Mouse (Mus musculus): ENCODE measurements around the gene 1700031F05Rik. TPM values are rescaled to one million over a fixed set of nuclear protein-coding genes. Genes with fewer than 3 reads are reported as not detected.
"Not testable (repeated sequence)": the region's sequence is repeated elsewhere in the genome, so short reads cannot be mapped to it uniquely, and the experiment has no call there.

Gene 1700031F05Rik
- not detected in 2 replicates for polyA plus RNA-seq (2015; fragmentation: Nextera tagmentation; extraction: Ambion mirVana)

DNA sequence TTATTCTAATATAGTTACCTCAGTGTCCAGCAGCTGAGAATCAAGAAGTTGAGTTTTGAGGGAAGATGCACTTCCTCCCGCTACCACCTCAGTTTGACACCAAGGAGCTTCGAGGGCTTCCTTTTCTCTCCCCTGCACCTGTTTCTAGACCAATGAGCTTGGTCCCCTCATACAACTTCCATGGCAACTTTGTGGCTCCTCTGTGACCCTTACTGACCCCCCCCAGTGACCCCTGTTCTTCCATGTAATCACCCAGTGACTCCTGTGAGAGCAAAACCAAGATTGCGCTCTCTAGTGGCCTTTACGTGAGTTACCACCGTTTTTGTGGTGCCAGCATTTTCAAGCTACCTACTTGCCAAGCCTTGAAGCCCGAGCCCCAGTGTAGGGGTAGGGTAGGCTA lies at the start of gene 1700031F05Rik:
Gene 1700031F05Rik, minus strand, starts transcription at position 101 of the 400 bp plus-strand sequence.
- no peak within 1 kb of the TSS for H3K27ac ChIP-seq (replicated peaks)
- no peaks in the 10 kb centered on the region for H3K9me3 ChIP-seq (replicated peaks)
- no peaks in the 10 kb centered on the region for H3K36me3 ChIP-seq
- ATAC-seq (ENCODE audit: insufficient number of reproducible peaks, low FRiP score, low TSS enrichment, low read depth) = no peak
- H3K27me3 ChIP-seq = no peaks in the 10 kb centered on the region
- H3K4me1 ChIP-seq = no peaks in the 10 kb centered on the region
- 87% methylated on average over 6 of the region's 6 CpGs for WGBS
- no peak within 1 kb of the TSS for H3K4me3 ChIP-seq (replicated peaks)
- H3K4me2 ChIP-seq (replicated peaks) = no peak within 1 kb of the TSS
- no peak within 1 kb of the TSS for H3K9ac ChIP-seq

DNA sequence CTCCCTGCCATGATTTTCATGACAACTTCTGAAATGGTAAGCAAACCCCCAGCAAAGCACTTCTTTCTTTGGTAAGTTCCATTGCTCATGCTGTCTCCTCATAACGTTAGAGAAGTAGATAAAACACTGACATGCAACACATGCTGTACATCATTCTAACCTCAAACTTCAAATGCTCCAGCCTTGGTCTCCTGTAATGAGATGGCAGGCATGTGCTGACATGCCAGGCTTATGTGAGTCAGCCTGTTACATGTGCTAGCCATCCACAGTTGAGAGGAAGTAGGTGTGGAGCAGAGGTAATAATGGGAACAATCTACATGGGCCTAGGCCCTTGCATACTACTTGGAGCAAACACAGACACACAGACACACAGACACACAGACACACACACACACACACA lies 47.1 kb upstream of the 1700031F05Rik start:
- not testable (repeated sequence) for H3K27ac ChIP-seq (replicated peaks); H3K9me3 ChIP-seq (replicated peaks); H3K4me2 ChIP-seq (replicated peaks); H3K27me3 ChIP-seq; ATAC-seq (ENCODE audit: insufficient number of reproducible peaks, low FRiP score, low TSS enrichment, low read depth); H3K4me3 ChIP-seq (replicated peaks); H3K36me3 ChIP-seq; H3K9ac ChIP-seq; H3K4me1 ChIP-seq
- 57% methylated on average over 1 of the region's 1 CpGs for WGBS

DNA sequence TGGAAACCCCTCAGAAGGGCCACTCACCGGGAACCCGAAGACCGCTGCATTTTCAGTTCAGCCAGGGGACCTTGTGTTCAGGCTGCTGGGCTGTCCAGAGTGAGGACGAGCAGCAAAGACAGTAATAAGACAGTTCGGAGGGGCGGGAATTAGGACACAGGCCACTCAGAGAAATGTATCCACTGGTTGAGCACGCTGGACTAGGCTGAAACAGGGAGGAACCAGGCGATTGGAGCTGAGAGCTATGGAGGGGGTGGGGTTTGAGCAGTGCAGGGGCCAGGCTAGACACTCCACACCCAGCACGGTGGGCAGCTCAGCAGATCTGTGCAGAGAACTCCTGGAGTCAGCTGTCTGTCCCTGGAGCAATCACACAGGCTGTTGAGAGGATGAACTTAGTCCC lies 40.8 kb upstream of the 1700031F05Rik start, which contains the start of the genes Dmrtc1a and 1700011M02Rik:
Gene Dmrtc1a, minus strand, starts transcription at position 101 of the 400 bp plus-strand sequence.
Gene 1700011M02Rik, plus strand, starts transcription at position 319 of the 400 bp plus-strand sequence.
- H3K4me3 ChIP-seq (replicated peaks); H3K9ac ChIP-seq; ATAC-seq (ENCODE audit: insufficient number of reproducible peaks, low FRiP score, low TSS enrichment, low read depth); H3K4me2 ChIP-seq (replicated peaks); H3K27ac ChIP-seq (replicated peaks); H3K4me1 ChIP-seq; H3K9me3 ChIP-seq (replicated peaks); H3K36me3 ChIP-seq: not testable (repeated sequence)
- H3K27me3 ChIP-seq = peaks cover 10% of the 10 kb centered on the region; the same call in 1 of the 2 replicates
- 79% methylated on average over 9 of the region's 9 CpGs for WGBS

DNA sequence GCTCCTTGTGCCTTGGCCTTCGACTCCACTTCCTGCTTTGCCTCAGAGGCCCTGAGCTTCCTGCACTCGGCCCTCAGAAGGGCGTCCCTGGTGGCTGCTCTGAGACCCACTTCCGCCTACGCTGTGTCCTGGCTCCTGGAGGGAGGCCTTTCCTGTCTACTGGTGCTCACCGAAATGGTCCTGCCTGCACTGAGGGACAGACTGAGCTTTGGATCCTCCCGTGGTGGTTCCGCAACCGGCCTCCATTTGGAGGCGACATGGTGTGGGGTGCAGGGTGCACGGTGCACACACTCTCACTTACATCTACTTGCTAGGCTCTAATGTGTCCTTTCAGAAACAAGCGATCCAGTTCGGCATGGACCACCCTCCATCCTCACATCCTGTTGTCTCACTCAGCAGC lies 13.3 kb downstream of the 1700031F05Rik start, which contains the start of gene Dmrtc1c2:
Gene Dmrtc1c2, minus strand, starts transcription at position 101 of the 400 bp plus-strand sequence.
- 88% methylated on average over 3 of the region's 13 CpGs for WGBS
- not testable (repeated sequence) for ATAC-seq (ENCODE audit: insufficient number of reproducible peaks, low FRiP score, low TSS enrichment, low read depth); H3K4me1 ChIP-seq

DNA sequence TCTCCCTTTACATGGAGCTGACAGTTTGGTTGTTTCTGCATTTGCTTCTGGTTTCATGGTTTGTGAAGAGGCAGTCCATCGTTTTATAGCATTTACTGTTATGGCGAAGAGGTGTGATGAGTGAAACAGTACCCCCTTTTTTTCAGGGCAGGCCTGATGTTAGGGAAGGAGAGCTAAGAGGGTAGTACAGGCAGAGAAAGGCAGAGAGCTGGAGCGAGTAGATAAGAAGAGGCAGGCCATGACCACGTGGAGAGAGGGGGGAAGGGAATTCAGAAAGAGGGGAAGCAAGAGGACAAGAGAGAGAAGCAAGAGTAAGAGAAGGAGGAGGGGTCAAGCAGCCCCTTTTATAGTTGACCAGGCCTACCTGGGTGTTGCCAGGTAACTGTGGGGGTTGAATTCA lies 55.5 kb downstream of the 1700031F05Rik start:
- Histone ChIP-seq H3K4me3 (replicated peaks) (no peak overlapping the region), H3K27ac (replicated peaks) (no peak overlapping the region), H3K4me2 (replicated peaks) (no peak overlapping the region), H3K9ac (no peak overlapping the region), H3K4me1 (no peaks in the 10 kb centered on the region), H3K36me3 (no peaks in the 10 kb centered on the region), H3K9me3 (replicated peaks) (no peaks in the 10 kb centered on the region), H3K27me3 (no peaks in the 10 kb centered on the region)
- no peak for ATAC-seq (ENCODE audit: insufficient number of reproducible peaks, low FRiP score, low TSS enrichment, low read depth)
- 62% methylated on average over 4 of the region's 4 CpGs for WGBS

More for the DNA sequence above, 13.3 kb downstream of the 1700031F05Rik start, which contains the start of gene Dmrtc1c2:
- H3K4me2 ChIP-seq (replicated peaks); H3K9ac ChIP-seq; H3K4me3 ChIP-seq (replicated peaks); H3K36me3 ChIP-seq; H3K27me3 ChIP-seq; H3K27ac ChIP-seq (replicated peaks); H3K9me3 ChIP-seq (replicated peaks): not testable (repeated sequence)

Other genes with a start within 250 kb of the 1700031F05Rik start
- 8.6 and 9.5 TPM in 2 replicates for gene Phka1, start 223.7 kb downstream of the 1700031F05Rik start, polyA plus RNA-seq (2015; fragmentation: Nextera tagmentation; extraction: Ambion mirVana)
- not detected in 2 replicates for gene Gm3880, start 181.0 kb downstream of the 1700031F05Rik start, polyA plus RNA-seq (2015; fragmentation: Nextera tagmentation; extraction: Ambion mirVana)
- not detected in 2 replicates for gene Gm9112, start 160.3 kb downstream of the 1700031F05Rik start, polyA plus RNA-seq (2015; fragmentation: Nextera tagmentation; extraction: Ambion mirVana)
- not detected in 2 replicates for gene Dmrtc1b, start 160.1 kb downstream of the 1700031F05Rik start, polyA plus RNA-seq (2015; fragmentation: Nextera tagmentation; extraction: Ambion mirVana)
- not detected in 2 replicates for gene Dmrtc1c1, start 65.0 kb downstream of the 1700031F05Rik start, polyA plus RNA-seq (2015; fragmentation: Nextera tagmentation; extraction: Ambion mirVana)
- gene Dmrtc1c2, start 13.4 kb downstream of the 1700031F05Rik start, polyA plus RNA-seq (2015; fragmentation: Nextera tagmentation; extraction: Ambion mirVana) = not detected in 2 replicates
- 0.95 and 1.2 TPM in 2 replicates for gene Dmrtc1a, start 40.7 kb upstream of the 1700031F05Rik start, polyA plus RNA-seq (2015; fragmentation: Nextera tagmentation; extraction: Ambion mirVana)
- gene 1700011M02Rik, start 40.9 kb upstream of the 1700031F05Rik start, polyA plus RNA-seq (2015; fragmentation: Nextera tagmentation; extraction: Ambion mirVana) = not detected in 2 replicates
- gene 1700018G05Rik, start 60.4 kb upstream of the 1700031F05Rik start, polyA plus RNA-seq (2015; fragmentation: Nextera tagmentation; extraction: Ambion mirVana) = not detected in 2 replicates